Mouse (Mus musculus) kidney, postnatal 36 days (tissue): ENCODE results near the gene Wwox.
A peak's percentile ranks its signal among the peaks of the same experiment; 100 is the strongest.
"Not testable (repeated sequence)": the region's sequence is repeated elsewhere in the genome, so short reads cannot be mapped to it uniquely, and the experiment has no call there.

Experiments used
- DNase-seq, 2 experiments: peaks; one replicate each; pipeline ENCODE4 v3.0.0; 2021 to 2022; ENCODE audit warnings: mixed read lengths in 2 of 2

The Wwox gene

GRCm38 (mm10) chr8:114810470-114810869 is 371.0 kb downstream of the Wwox start:
- no peak for DNase-seq

DNA sequence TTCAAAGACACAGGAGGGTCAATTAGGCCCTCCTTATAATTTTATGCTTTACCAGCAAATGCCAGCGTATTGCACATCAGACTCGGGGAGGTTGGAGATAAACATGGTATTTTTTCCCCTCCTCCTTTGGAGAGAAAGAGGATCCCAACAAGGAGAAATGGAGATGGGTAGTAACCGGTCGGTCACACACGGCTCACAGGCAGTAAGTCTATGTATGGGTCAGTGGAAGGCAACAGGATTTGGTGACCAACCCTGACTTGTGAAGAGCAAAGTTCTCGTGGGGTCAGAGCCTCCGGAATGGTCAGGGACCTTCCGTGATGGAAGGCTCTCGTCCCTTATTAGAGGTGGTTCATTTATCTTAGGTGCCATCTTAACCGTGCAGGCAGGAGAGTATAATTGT is 374.4 kb downstream of the Wwox start:
- no peak for DNase-seq

DNA sequence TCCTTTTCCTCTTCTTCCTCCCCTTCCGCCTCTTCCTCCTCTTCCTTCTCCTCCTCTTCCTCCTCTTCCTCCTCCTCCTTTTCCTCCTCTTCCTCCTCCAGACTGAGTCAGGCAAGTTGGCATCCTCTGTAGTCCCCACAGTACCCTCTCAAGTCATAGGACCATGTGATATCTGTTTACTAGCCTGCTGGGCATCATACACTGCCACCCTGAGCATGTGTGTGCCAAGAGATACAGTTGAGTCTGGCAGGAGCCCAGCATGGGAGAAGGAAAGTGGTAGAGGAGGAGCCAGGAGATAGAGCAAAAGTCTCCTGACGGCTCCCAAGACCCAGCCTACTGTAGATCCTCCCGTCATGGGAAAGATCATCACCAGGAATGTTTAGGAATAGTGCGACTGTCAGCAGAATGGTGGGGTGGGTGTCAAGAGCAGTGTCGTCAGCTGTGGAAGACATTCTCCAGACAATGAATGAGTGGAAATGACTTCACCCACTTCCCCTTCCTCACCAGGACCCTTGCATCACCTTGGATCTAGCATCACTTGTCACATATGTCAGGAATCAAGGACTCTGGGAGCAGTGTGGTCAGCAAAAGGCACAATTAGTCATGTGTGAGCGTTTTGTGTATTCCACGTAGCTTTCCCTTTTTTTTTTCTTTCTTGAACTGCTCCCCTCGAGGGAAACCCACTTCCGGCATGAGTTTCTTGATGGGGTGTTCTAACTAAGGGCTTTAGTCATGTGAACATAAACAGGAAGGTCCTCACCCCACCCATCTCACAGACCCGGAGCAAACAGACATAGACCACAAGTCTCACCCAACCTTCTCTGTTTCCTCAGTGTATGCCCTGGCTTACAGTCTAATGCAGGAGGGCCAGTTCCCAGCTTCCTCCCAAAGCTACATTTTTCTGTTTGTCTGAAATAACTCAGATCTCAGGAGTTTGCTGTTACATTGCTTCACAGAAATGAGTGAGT is 375.6 kb downstream of the Wwox start:
- no peak for DNase-seq

DNA sequence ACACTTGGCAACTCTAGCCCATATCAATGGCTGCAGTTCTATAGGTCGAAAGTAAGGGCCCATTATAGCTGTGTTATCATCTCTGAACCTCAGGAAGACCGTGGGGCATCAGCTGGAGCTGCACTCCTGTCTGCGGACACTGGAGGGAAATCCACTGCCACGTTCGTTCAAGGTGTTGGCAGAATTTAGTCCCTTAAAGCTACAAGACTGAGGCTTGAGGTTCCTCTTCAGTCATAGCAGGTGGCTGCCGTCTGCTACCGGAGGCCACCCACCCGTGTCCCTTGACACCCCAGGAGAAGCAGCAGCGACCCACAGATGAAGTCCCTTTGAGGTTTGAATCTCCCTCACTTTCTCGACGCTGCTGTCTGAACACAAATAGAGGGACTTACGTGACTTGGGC is 376.9 kb downstream of the Wwox start:
- no peak for DNase-seq

DNA sequence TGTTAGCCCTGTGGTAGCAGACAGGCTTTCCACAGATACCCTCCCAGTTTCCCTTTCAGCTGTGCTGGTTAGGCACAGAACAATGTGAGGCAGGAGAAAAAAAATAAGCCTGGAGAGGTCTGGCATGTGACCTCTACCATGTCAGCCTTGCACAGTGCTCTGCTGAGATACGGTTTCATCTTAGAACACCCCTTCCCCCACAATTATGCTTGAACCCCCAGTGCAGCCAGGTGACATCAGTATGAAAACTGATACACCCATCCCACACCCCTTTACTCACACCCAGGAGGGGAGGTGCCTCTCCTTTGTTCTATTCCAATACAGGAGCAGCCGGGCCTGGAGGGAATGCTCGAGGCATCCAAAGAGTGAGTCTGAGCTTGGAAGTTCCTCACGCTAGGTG is 377.5 kb downstream of the Wwox start:
- no peak for DNase-seq

DNA sequence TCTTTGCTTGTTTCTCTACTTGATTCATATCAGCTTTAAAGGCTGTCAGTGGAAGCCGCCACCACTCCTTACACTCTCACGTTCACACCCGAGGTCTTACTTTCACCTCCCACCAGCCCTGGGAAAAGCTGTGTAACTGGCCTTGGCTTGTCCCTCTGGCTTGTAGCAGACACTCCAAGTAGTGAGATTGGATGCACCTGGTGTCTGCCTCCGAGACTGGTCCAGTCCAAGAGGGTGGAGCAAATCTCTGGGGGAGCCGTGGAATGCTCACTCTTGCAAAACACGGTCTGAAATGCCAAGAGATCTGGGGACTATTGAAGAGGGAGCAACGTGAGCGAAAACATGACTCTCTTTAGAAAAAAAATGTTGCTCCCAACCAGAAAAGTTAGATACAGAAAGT is 382.1 kb downstream of the Wwox start:
- peak; percentile 5 to 8 for DNase-seq

DNA sequence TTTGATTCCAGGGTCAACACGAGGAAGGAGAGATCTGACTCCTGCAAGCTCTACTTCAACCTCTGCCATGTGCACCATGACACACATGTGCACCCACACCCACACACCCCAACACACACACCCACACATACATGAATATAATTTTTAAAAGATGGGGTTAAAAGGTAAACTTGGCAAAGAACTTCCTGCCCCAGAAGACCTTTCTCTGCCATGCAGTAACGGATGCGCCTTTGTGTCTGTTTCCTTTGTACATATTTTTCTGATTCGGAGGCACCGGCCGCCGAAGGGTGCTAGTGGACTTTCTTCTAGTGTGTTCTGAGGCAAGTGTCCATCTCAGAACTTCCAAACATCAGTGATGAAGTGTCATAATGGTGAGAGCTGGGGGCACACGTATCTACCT is 386.0 kb downstream of the Wwox start:
- DNase-seq = no peak

DNA sequence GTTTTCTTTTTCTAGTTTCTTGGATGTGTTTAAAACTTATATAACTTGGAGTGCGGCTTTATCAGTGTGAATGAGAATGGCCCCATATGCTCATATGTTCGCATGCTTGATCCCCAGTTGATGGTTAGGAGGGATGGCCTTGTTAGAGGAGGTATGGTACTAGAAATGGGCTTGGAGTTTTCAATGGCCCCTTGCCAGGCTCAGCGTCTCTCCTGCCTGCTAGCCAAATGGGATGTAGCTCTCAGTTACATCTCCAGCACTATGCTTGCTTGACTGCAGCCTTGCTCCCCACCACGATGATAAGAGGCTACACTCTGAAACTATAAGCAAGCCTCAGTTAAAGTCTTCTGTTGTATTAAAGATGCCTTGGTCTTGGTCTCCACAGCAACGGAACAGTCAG is 387.5 kb downstream of the Wwox start:
- DNase-seq = no peak

DNA sequence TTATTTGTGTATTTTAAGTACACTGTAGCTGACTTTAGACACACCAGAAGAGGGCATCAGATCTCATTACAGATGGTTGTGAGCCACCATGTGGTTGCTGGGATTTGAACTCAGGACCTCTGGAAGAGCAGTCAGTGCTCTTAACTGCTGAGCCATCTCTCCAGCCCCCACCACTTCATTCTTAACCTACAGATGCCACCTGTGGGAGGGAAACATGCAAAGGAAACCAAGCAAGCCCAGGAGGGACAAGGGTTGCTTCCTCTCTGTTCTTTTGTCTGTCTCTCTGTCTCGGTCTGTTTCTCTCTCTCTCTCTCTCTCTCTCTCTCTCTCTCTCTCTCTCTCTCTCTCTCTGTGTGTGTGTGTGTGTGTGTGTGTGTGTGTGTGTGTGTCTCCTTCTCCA is 388.4 kb downstream of the Wwox start:
- not testable (repeated sequence) for DNase-seq

DNA sequence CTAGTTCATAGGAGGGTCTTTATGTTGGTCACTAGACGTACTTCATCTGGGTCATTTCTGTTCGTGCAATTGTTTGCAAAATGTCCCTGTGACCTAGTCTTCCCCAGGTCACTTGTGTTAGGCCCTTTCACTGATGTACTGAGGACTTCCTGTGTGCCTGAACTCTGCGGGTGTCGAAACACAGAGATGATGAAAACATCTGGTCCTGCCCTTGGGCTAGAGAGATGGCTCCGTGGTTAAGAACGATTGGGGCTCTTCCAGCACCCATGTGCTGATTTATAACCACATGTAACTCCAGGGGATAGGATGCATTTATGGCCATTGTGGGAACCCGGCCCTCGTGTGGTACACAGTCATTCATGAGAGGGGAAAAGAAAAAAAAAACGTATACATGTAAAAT is 392.1 kb downstream of the Wwox start:
- no peak for DNase-seq

DNA sequence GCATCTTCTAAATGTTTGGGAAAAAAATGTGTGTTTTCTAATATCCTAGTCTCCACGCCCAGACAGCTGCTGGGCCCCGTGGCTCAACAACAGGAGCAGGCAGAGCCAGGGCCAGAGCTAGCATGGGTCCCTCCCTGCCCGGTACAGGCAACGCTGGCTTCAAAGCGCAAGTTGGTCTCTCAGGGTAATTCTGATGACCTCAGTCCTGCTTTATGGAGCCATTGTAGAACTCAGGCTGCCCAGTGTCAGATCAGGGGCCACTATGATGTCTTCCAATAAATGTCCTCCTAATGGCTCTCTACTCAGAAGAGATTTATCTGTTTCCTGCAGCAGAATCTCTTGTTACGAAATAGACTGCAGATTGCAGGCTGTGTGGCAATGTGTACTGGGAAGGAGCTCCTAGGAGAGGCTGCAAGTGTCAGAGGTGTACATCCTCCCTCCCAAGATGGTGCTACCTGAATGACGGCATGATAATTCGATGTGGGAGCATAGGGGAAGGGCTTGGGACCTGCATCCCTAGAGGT is 392.9 kb downstream of the Wwox start:
- DNase-seq = no peak

DNA sequence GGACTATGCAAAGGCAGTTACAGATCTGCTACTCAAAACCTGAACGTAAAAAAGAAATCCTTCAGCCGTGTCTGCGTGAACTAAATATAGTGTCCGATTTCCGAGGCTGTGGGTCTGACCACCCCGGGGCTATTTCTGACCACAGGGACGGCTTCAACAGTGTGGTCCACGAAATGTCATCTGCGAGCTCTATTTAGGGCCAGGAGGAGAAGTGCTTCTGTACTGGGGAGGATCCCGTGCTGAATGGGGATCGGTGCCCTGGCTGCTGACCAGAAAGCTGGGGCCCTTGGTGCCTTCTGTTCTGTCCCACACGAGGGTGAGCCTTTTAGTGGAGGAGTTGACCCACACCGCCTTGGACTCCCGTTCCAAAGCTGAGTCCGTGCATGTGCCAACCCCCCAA is 395.3 kb downstream of the Wwox start:
- DNase-seq = no peak

DNA sequence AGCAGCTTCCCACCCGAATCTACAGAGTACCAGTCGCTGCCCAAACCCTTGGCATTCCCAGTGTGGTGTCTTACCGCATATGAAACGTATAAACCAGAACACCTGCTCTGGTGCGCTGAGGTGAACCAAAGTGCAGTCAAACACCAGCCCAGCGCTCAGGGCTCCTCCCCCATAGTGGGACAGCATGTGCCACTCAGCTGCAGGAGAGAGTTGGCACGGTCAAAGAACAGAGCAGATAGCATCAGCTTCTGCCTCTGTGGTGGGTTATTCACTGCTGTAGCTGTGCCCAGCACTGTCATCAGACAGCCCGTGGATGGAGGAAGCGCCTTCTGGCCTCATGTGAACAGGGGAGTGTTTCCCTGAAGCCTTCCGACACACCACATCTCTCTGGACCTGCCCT is 400.5 kb downstream of the Wwox start:
- no peak for DNase-seq

GRCm38 (mm10) chr8:114847666-114848065 is 408.2 kb downstream of the Wwox start:
- no peak for DNase-seq

GRCm38 (mm10) chr8:114849461-114849860 is 410.0 kb downstream of the Wwox start:
- DNase-seq = no peak

GRCm38 (mm10) chr8:114850014-114850870 is 410.8 kb downstream of the Wwox start:
- DNase-seq = no peak

DNA sequence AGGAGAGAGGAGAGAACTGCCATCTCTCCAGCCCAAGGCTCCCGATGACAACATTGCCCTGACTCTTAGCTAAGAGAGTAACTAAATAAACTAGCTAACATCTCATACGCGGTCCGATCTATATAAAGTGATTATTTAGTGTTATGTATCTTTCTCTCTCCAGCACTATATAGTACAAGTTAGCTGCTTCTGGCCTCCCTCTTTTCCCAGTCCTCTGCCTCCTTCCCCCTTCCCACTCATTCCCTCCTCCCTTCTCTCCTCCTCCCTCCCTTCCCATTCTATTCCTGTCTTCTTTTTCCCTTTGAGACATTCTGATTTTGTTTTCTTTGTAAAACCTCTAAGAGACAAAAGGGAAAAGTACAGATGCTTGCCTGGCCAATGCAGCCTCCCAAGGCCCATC is 414.3 kb downstream of the Wwox start:
- no peak for DNase-seq

GRCm38 (mm10) chr8:114855833-114856232 is 416.4 kb downstream of the Wwox start:
- DNase-seq = no peak

GRCm38 (mm10) chr8:114865911-114866310 is 426.5 kb downstream of the Wwox start:
- DNase-seq = no peak

- DNase-seq = no peak
Observed at GRCm38 (mm10) chr8:114869321-114869720, 429.9 kb downstream of the Wwox start.

- no peak for DNase-seq
Observed at GRCm38 (mm10) chr8:114870410-114870809, 431.0 kb downstream of the Wwox start.

GRCm38 (mm10) chr8:114872491-114872890 is 433.0 kb downstream of the Wwox start:
- no peak for DNase-seq

GRCm38 (mm10) chr8:114875161-114875560 is 435.7 kb downstream of the Wwox start:
- no peak for DNase-seq
